Mouse (Mus musculus) cerebellum, adult 2 months (tissue): ENCODE measurements at regions not wholly inside any gene's neighbourhood (a gene's known extent, or its start where the extent isn't known, plus 50 kb on each side); places are given as distances from the start of the nearest gene placed in this dataset.

ENCODE experiments used
- CTCF ChIP-seq: fragments of 200-500 bp; IDR thresholded peaks from 2 replicates; pipeline ENCODE4 v1.5.1; 2011; ENCODE audit warnings: low read depth, mild to moderate bottlenecking, control low read depth, low read length, moderate library complexity, borderline replicate concordance; ENCODE audit not compliant: insufficient read depth
- POLR2A ChIP-seq: fragments of 200-500 bp; IDR thresholded peaks from 2 replicates; pipeline ENCODE4 v1.6.1; 2011; ENCODE audit warnings: low read length, control low read depth, borderline replicate concordance; ENCODE audit not compliant: insufficient read depth

GRCm38 (mm10) chr17:16726904-16727303, 337.0 kb upstream of the Zfp960 start:
- no peak for TF ChIP-seq POLR2A
- no peak for TF ChIP-seq CTCF
